Mouse (Mus musculus): ENCODE results near the gene Zfp69.

Gene Zfp69

GRCm38 (mm10) chr4:120951428-120951973 is at the start of gene Zfp69:
Gene Zfp69 (minus strand): TSS chr4:120951699.
- DNase-seq (ENCODE audit: low spot score): peak; percentile 80

DNA sequence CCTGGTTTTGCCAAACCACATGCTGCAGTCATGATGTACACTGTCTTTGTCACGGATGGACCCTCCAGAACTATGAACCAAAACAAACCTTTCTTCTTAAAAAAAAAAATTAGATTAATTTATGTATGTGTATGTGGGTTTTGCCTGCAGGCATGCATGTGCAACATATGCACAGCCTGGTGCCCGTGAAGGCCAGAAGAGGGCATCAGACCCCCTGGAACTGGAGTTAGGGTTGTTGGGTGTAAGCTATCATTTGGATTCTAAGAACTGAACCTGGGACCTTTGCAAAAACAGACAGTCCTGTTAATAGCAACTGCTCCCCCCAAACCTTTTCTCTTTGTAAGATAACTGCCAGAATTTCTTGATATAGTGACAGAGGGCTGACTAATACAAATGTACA is 49.5 kb upstream of the Zfp69 start:
- DNase-seq (ENCODE audit: low spot score): no peak

DNA sequence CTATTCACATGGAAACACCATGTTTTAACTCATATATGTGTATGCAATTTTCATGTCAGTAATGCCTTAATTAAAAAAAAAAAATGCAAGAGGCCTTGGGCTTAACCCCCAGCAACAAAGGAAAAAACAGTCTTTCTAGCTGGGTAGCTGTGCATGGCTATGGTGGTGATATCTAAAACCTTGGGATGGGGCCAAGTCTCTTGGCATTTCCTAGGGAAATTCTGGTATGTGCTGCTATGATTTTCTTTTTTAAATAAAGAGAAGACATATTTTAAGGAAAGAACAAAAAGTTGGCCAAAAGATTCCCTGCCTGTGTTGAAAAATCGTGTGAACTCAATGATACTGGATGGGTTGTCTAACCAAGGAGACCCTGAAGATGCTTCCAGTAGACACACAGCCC is 44.4 kb upstream of the Zfp69 start:
- no peak for DNase-seq (ENCODE audit: low spot score)

DNA sequence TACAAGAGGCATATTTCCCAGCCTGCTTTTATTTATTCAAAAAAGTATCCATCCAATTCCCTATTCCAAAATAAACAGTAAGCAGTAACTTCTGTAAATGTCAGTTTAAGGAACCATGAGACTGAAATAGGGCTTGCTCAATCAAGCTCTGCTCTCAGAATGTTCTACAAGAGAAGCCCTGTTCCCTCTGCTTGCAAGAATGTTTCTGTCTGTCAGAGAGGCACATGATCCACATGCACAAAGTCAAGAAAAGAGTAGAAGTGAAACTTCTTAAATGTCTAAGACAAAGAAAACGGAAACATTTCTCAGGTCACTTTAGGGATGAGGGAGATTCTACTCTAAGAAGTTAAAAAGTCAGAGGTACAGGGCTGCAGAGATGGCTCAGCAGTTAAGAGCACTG is 41.5 kb upstream of the Zfp69 start:
- no peak for DNase-seq (ENCODE audit: low spot score)

GRCm38 (mm10) chr4:120992284-120992683 is 40.8 kb upstream of the Zfp69 start:
- no peak for DNase-seq (ENCODE audit: low spot score)

GRCm38 (mm10) chr4:120987319-120987718 is 35.8 kb upstream of the Zfp69 start:
- no peak for DNase-seq (ENCODE audit: low spot score)

GRCm38 (mm10) chr4:120986446-120986845 is 34.9 kb upstream of the Zfp69 start:
- DNase-seq (ENCODE audit: low spot score): no peak

- DNase-seq (ENCODE audit: low spot score): no peak
Observed at GRCm38 (mm10) chr4:120978221-120978620, 26.7 kb upstream of the Zfp69 start.

DNA sequence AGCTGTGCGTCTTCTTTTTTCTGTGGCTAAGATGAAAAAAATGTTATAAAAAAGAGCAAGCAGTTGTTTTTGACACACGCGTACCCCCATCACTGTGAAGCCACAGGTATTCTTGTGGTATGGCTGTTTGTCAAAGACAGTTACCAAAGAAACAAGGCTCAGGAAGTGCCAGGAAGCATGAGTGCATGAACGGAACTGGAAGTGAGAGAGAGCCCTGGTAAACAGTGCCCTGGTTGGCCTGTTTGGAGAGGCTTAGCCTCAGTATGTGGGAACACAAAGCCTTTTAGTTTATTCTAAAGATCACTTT is 23.9 kb upstream of the Zfp69 start:
- no peak for DNase-seq (ENCODE audit: low spot score)

GRCm38 (mm10) chr4:120974711-120975427 is 23.4 kb upstream of the Zfp69 start:
- DNase-seq (ENCODE audit: low spot score): no peak

GRCm38 (mm10) chr4:120971842-120972241 is 20.3 kb upstream of the Zfp69 start:
- DNase-seq (ENCODE audit: low spot score): no peak

DNA sequence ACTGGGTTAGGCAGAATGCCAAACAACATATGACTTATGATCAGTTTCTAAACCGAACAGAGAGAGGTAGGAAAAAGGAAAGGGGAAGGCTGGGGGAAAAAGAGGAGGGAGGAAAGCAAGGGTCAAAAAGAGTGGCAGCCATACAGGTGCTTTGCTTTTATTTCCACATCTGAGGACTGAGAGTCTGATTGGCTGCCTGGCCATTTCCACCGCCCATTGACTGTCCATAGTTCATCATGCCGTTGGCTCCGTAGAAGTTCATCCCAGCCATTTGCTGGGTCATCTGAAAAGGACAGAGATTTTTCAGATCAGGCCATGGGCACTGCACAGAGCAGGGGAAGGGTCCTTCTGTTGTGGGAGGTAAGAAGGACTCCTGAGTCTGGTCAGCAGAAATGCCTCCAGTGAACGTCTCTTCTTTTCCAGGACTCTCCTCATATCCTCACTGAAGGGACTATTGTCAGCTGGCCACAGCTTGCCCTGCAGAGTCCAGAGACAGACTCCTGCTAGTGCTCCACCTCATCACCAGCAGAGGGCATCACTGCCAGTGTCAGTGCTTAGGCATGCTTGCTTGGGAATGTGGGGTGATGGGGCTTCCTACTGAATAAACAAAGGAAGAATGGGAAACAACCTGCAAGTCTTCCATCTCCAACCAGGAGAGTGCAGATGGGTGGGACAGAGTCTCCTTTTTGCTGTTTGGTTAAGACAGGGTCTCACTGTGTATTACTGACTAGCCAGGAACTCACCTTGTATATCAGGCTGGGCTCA is 18.1 kb upstream of the Zfp69 start:
- DNase-seq (ENCODE audit: low spot score): no peak

DNA sequence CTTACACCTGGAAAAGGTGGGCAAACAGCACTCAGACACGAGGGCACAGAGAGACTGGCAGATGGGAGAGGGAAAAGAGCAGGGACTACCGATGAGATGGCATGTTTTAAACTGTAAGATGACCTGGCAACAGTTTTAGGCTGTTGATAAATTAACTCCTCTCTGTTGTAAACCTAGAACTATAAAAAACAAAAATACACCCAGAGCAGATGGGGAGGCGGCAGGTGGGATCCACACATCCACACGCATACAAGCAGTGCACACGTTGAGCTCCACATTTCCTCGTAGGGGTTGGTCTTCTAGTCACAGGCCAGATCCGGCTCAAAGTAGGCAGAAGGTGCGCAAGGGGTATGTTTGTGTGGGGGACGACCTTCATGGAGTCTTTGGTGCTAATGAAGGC is 17.0 kb upstream of the Zfp69 start:
- no peak for DNase-seq (ENCODE audit: low spot score)

DNA sequence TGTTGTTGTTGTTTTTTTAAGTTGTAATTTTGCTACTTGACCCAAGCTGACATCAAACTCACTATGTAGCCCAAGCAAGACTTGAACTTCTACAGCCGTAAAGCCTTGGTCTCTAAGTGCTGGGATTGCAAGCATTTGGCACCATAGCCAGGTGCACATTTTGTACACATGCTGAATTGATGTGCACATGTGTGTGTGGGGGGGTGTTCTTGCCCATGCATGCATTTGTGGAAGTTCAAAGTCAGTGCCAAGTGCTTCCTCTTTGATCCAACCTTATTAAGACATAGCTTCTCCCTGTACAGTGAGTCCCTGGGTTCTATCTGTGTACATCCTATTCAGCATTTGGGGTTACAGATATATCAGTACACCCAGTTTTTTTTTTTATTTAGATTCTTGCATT is 4.1 kb upstream of the Zfp69 start:
- DNase-seq (ENCODE audit: low spot score): no peak

DNA sequence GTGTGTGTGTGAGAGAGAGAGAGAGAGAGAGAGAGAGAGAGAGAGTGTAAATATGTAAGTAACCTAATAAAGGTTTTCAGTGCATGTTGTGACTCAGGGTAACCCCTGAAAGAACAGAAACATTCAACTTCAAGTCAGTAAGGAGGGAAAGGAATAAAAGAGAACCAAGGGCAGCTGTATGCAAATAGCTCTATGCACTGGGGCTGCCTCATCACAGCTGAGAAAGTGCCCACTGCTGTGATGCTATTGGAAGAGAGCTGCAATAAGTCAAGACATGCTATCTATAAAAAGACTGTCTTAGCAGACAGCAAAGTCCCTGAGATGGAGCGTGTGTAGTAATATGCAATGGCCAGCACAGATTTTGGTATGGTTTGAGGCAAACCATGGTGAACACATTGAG is 2.2 kb upstream of the Zfp69 start:
- DNase-seq (ENCODE audit: low spot score): no peak

GRCm38 (mm10) chr4:120953038-120953437 is 1.5 kb upstream of the Zfp69 start:
- DNase-seq (ENCODE audit: low spot score): no peak

DNA sequence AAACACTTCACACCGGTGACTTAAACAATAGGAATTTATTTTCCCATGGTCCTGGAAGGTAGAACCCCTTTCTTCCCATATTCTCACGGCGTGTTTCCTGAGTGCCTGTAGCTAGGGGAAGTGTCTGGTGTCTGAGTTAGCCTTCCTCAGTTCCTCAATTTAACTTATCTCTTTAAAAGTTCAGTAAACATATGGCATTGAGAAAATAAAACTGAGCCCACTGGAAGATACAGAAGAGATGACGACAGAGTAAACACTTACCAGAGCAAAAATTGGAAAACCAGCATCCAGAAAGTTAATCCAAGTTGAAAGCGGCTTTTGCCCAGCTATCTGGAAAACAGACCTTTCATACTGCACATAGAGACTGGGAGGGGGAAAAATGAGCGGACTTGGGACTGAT is 664 bp upstream of the Zfp69 start:
- DNase-seq (ENCODE audit: low spot score): no peak

DNA sequence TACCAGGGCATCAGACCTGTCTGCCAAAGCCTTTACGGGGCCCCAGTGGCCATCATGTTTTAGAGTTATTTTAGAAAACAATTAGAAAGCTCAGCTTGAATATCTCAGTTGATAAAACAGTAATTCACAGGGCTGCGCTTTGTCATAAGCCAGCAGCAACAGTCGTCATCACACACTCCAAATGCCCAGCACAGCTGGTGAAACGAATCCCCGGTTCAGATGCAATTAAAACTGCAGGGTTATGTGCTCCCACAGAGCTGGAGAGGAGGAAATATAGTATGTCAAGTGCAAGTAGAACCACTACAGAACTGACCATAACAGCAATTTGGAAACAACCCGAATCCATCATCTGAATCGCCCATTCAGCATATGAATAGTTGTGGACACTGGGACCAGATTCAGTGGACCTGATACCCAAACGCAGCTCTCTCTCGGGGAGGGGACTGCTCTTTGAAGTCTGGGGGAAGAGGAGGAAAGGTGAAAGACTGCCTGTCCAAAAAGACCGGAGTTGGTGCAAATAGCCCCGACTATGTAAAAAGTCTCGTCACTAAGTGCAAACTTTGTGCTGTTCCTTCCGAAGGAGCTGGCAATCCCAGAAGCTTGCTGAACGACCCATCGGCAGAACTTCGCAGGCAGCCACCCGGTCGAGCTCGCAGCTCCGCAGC is 604 bp downstream of the Zfp69 start:
- DNase-seq (ENCODE audit: low spot score): no peak

- DNase-seq (ENCODE audit: low spot score): no peak
Observed at GRCm38 (mm10) chr4:120948938-120949337, 2.6 kb downstream of the Zfp69 start.

DNA sequence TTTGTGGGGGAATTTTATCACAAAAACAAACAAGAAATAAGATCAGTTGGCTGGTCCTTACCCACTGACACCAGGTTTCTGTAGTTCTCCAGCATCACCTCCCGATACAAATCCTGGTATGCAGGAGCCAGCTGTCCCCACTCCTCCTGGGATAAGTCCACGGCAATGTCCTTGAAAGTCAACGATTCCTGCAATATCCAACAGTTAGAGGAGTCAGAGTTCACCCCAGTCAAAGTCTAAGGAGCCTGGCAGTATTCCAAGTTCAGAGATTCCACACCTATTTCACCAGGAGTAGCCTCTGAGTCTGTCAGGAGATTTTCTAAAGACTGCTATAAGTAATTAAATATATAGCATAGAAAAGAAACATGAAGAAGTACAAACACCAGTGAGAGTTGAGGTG is 16.5 kb downstream of the Zfp69 start:
- no peak for DNase-seq (ENCODE audit: low spot score)

DNA sequence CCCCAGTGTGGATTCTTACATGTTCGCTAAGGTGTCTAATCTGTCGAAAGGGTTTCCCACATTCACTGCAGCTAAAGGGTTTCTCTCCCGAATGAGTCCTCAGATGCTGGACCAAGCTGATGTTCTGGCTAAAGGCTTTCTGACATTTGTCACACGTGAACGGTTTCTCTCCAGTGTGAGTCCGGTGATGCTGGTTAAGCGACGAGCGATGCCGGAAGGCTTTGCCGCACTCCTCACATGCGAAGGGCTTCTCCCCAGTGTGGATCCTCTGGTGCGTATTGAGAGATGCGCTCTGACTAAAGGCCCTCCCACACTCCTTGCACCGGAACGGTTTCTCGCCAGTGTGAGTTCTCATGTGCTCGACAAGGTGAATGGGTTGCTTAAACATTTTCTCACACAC is 20.8 kb downstream of the Zfp69 start:
- no peak for DNase-seq (ENCODE audit: low spot score)

DNA sequence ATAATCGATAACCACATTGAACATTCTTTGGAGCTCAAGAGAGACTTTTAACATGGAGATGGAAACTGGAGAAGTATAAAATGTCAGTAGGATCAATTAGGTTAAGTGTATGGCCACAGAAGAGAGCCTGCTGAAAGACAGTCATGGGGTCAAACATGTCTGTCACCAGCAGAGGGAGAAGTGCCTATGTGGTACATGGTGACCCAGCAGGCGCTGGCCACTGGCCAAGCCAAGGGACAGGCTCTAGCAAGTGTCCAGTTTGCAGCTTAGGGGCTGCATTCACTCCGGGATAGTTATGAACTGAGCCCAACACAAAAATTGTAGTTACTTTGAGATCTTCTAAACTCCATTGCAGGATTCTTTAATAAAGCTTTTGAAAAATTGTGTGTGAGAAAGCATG is 22.8 kb downstream of the Zfp69 start:
- DNase-seq (ENCODE audit: low spot score): no peak

DNA sequence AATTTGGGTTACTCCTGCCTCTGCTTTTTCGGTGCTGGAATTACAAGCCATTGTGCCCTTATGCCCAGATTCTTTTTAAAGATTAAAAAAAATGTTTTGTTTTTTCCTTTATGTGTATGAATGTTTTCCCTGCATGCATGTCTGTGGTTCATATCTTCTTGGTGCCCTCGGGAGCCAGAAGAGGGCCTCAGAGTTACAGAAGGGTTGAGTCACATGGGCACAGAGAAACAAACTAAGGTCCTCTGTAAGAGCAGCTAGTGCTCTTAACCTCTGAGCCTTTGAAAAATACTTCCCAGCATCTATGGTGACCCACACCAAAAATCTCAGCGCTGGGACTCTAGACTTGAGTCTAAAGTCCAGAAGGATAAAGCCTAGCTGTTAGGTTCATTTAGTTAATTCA is 26.1 kb downstream of the Zfp69 start:
- DNase-seq (ENCODE audit: low spot score): no peak
